Mouse (Mus musculus) frontal cortex, postnatal 36 days (tissue): ENCODE results near the gene Dkkl1.

Experiments used
- DNase-seq, 2 experiments: peaks; one replicate each; pipeline ENCODE4 v3.0.0; 2022; ENCODE audit warnings: low spot score in 2 of 2

The Dkkl1 gene

DNA sequence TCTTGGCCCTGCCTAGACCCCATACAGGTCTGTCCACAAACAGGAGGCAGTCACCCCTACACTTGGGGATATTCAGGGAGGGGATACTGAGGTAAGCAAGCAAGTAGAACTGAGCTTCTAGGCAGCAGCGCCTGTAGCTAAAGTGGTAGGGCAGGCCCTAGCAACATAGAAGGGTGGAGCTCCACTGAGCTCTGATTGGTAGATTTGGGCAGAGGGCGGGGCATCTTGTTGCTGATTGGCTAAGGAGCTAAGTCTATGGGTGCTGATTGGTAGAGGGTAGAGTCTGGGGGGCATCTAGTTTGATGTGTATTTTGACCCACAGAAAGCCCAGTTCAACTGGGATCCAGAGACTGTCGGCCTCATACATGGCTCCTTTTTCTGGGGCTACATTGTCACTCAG, 42.5 kb downstream of the Dkkl1 start:
- peak in 1 of 2 experiments; percentile 80 for DNase-seq

DNA sequence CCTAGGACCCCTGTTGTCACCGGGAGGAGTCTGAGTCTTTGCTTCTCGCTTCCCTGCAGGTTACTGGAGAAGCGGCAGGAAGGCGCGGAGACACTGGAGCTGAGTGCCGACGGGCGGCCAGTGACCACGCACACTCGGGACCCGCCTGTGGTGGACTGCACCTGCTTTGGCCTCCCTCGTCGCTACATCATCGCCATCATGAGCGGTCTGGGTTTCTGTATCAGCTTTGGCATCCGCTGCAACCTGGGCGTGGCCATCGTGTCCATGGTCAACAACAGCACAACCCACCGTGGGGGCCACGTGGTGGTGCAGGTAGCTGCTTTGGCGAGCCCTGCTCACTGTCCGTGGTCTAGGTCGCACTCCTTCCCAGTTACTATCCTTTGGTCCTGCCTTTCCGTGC, 43.3 kb downstream of the Dkkl1 start:
- no peak for DNase-seq

GRCm38 (mm10) chr7:45167761-45168445, 44.0 kb downstream of the Dkkl1 start:
- DNase-seq = peak in 1 of 2 experiments; percentile 72

- no peak for DNase-seq
Measured at GRCm38 (mm10) chr7:45166950-45167401, 45.0 kb downstream of the Dkkl1 start.

DNA sequence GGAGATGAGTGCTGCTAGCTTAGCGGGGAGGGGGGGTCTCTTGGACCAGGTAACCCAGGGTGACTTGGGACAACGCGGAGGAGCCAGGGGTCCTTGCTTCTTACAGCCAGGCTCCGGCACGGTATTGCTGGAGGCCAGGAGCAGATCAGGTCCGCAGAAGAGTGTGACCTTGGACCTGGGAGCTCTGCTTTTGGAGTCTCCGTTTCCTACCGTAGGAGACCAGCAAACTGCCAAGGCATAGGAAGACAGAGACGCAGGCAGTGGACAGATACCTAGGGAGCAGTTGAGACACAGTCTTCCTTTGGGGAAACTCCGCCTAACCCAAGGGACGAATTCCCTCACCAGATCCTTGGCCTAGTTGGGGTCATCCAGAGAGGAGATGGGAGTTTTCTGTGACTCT, 46.2 kb downstream of the Dkkl1 start:
- no peak for DNase-seq

GRCm38 (mm10) chr7:45164833-45165232, 47.1 kb downstream of the Dkkl1 start:
- no peak for DNase-seq

DNA sequence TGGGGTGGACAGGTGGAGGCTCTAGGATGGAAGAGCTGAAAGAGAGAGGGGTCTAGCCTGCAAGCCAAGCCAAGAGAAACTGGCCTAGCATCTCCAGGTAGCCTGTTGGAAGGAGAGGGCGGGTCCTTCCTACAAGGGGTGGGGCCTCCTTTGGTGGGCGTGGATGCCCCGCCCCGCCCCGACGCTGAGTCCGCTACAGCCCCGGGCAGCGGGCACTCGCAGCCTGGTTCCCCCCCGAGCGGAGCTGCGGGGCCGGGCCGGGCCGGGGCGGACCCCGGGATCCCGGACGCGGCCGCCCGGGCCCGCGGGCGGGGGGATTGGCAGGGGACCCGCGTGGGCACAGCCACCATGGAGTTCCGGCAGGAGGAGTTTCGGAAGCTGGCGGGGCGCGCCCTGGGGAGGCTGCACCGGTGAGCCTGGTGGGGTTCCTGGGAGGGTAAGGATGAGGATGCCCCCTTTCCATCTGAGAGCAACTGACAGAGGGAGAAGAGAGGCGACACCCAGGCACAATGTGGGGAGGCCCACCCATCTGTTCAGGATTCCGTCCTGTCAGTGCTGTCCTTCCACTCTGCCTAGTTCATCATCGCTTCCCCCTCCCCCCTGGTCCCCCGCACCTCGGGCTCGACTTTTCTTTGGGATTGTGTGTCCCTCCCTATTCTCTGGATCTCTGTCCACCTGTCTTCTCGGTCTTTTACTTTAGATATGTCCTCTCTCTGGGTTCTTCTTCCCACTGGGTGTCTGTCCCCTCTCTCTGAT, 48.0 kb downstream of the Dkkl1 start, which contains the start of gene Slc17a7:
Gene Slc17a7 (plus strand): TSS at position 215 of the 756 bp plus-strand sequence.
- no peak for DNase-seq

- no peak for DNase-seq
Measured at GRCm38 (mm10) chr7:45162996-45163615, 48.8 kb downstream of the Dkkl1 start.

GRCm38 (mm10) chr7:45162551-45162950, 49.4 kb downstream of the Dkkl1 start:
- DNase-seq = peak in 1 of 2 experiments; percentile 67

DNA sequence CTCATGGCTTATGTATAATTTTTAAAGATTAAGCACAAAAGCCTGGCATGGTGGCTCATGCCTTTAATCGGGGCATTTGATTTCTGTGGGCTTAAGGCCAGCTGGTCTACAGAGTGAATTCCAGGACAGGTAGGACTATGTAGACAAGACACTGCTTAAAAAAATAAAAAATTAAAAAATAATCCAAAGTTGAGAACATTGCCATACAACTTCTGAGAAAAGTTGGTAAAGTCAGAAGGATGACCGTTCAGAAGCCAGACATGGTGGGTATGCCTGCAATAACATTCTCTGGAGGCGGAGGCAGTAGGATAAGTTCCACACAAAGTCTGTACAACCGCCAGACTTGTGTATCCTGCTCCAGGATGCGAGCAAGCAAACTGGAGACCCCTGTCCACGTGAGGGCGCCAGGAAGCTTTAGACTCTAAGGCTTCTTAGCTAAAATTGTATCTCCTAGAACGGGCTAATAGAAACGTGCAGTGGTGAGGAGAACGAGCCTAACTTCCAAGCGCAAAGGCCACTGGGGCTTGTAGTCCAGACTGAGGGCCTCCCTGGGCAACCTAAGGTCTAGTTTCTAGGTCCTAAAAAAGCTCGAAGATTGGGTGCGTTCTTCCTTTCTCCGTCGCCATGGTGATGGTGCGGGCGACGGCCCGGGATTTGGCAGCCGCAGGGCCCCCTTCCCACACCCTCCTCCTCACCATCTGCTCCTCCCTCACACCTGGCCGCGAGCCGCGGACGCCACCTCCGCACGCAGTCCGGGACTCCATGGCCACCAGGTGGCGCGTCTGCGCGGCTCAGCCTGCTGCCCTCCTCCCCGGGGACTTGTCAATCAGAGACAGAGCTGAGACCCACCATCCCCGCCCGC, 50.1 kb downstream of the Dkkl1 start:
- DNase-seq = peak; percentile 96 to 97

GRCm38 (mm10) chr7:45160866-45161265, 51.1 kb downstream of the Dkkl1 start:
- DNase-seq = no peak

DNA sequence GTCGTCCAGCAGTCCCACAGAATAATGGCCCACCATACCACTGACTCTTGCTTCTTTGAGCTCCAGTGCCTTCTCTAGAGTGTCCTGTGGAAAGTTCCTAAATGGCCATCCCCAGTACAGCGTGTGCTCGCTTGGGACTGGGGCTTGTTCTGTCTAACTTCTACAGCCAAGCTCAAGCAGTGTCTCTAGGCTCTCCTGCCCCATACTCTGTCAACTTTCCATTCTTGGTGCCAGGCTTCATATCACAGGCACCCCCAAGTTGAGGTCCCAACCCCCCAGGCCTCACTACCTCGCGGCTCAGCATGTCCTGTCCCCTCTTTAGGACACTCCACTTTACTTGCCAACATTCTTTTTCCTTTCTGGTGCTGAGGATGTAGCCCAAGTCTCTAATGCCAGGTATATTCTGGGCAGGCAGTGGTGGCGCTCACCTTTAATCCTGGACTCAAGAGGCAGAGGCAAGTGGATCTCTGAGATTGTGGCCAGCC, 51.6 kb downstream of the Dkkl1 start:
- DNase-seq = no peak

- DNase-seq = no peak
Measured at GRCm38 (mm10) chr7:45158991-45159390, 53.0 kb downstream of the Dkkl1 start.
